Mouse (Mus musculus): ENCODE measurements around the gene Oxld1. TPM values are rescaled to one million over a fixed set of nuclear protein-coding genes. Genes with fewer than 3 reads are reported as not detected.

Gene Oxld1
- polyA plus RNA-seq (2012; rRNA removed), result 16.6 and 23.6 TPM in 2 replicates

DNA sequence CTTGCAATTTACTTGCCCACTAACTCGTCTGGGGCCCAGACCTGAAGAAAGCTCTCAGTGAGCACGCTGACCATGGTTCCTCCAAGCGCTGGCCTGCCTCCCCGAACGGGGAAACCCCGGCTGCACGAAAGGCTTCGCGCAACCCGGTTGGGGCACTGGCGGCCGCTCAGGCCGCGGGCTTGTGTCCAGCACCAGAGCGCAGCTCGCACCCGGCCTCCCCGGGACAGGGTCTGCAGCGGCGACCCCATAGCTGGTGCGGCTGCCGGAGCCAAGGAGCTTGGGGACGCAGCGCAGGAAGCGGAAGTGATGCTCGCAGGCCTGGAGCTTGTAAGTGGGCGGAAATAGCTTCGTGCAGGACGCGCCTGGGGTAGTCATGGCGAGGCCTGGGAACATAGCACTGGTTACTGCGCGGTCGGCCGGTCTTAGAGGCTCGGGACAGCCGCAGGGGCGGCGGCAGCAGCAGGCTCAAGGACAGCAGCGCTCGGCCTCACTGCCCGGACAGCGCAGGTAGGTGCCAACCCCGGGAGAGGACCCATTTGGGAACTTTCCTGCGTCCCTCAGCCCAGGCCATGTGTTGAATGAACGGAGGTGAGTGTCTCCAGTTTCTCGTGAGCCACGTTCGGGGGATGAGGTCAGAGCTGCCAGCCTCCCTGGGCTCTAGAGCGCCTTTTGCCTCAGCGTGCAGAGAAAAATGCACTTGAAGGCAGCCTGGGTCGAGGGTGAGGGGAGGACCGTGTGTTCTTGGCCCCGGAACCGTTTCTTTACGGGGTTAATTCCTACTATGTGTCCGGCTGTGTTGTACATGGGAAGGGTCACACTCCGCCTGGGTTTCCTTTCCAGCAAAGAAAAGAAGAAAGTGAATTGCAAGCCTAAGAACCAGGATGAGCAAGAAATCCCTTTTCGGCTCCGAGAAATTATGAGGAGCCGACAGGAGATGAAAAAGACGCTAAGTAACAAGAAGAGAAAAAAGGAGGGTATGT is at the start of gene Oxld1, which contains the start of gene Ccdc137:
Gene Oxld1 (minus strand): TSS at position 297 of the 980 bp plus-strand sequence.
Gene Ccdc137 (plus strand): TSS at position 344 of the 980 bp plus-strand sequence.
- 3% methylated on average over 62 of the region's 62 CpGs for WGBS
- peaks cover 13% of the 10 kb centered on the region for H3K36me3 ChIP-seq (ENCODE audit: control insufficient read depth, insufficient read depth, low read length)
- peak within 1 kb of the TSS; percentile 65 for H3K27ac ChIP-seq (ENCODE audit: insufficient read depth, low read depth, low read length)
- peak within 1 kb of the TSS; percentile 83 for H3K4me3 ChIP-seq (ENCODE audit: low read depth, low read length)
- no peak for TF ChIP-seq CTCF (IDR thresholded peaks at IDR 0.05; ENCODE audit: extremely low read depth, insufficient read length, insufficient replicate concordance, low read depth, low read length)
- TF ChIP-seq POLR2A (IDR thresholded peaks at IDR 0.05; ENCODE audit: low read depth, low read length), result peak; percentile 76
- H3K4me1 ChIP-seq (ENCODE audit: control insufficient read depth, insufficient read depth, insufficient read length, low read length), result peaks cover 7% of the 10 kb centered on the region; the same call in 1 of the 2 replicates
- H3K27me3 ChIP-seq (ENCODE audit: control insufficient read depth, insufficient read depth, low read length), result no peaks in the 10 kb centered on the region

GRCm38 (mm10) chr11:120506899-120507298 is 49.0 kb upstream of the Oxld1 start:
- no peak overlapping the region for H3K4me3 ChIP-seq (ENCODE audit: low read depth, low read length)
- H3K27me3 ChIP-seq (ENCODE audit: control insufficient read depth, insufficient read depth, low read length), result no peaks in the 10 kb centered on the region
- H3K36me3 ChIP-seq (ENCODE audit: control insufficient read depth, insufficient read depth, low read length), result no peaks in the 10 kb centered on the region
- peak overlapping the region; percentile 85 for H3K27ac ChIP-seq (ENCODE audit: insufficient read depth, low read depth, low read length)
- TF ChIP-seq CTCF (IDR thresholded peaks at IDR 0.05; ENCODE audit: extremely low read depth, insufficient read length, insufficient replicate concordance, low read depth, low read length) (peak; percentile 63; the same call in 1 of the 2 replicates), POLR2A (IDR thresholded peaks at IDR 0.05; ENCODE audit: low read depth, low read length) (no peak)
- 18% methylated on average over 4 of the region's 4 CpGs for WGBS
- H3K4me1 ChIP-seq (ENCODE audit: control insufficient read depth, insufficient read depth, insufficient read length, low read length), result peaks cover 25% of the 10 kb centered on the region

DNA sequence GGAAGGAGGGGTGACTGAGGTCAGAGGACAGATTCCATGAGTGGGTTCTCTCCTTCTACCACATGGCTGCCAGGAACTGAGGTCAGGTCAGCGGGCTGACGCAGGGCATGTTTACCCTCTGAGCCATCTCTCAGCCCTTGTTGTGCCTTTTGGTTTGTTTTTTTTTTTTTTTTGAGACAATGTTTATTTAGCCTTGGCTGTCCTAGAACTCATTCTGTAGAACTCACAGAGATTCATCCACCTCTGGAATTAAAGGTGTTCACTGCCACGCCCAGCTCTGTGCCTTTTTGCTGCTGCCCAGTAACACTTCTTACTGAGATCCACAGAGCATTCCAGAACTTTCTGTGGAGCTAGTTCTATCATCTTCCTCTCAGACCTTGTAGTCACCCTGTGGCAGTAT is 47.8 kb upstream of the Oxld1 start:
- Histone ChIP-seq H3K36me3 (ENCODE audit: control insufficient read depth, insufficient read depth, low read length) (no peaks in the 10 kb centered on the region), H3K27ac (ENCODE audit: insufficient read depth, low read depth, low read length) (no peak overlapping the region), H3K27me3 (ENCODE audit: control insufficient read depth, insufficient read depth, low read length) (no peaks in the 10 kb centered on the region), H3K4me3 (ENCODE audit: low read depth, low read length) (no peak overlapping the region), H3K4me1 (ENCODE audit: control insufficient read depth, insufficient read depth, insufficient read length, low read length) (peaks cover 27% of the 10 kb centered on the region)
- TF ChIP-seq POLR2A (IDR thresholded peaks at IDR 0.05; ENCODE audit: low read depth, low read length) (no peak), CTCF (IDR thresholded peaks at IDR 0.05; ENCODE audit: extremely low read depth, insufficient read length, insufficient replicate concordance, low read depth, low read length) (no peak)
- WGBS, result 66% methylated on average over 3 of the region's 3 CpGs

DNA sequence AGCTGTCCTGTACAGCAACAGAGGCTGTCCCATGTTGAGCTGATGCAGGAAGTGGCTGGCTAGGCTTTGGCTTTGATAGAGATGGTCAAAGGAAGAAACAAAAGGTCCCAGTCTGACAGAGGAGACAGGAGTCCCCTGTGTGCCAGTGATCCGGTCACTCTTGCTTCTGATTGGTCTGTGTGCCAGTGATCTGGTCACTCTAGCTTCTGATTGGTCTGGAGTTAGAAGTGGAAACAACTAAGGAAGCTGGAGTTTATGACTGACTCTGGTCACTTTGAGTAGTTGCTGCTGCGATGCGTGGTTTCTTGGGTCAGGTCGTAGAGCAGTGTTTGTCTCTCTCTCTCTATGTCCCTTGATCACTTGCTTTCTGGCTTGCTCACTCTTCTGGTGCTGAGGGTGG is 43.8 kb upstream of the Oxld1 start:
- WGBS, result 78% methylated on average over 4 of the region's 4 CpGs
- TF ChIP-seq CTCF (IDR thresholded peaks at IDR 0.05; ENCODE audit: extremely low read depth, insufficient read length, insufficient replicate concordance, low read depth, low read length), result no peak
- TF ChIP-seq POLR2A (IDR thresholded peaks at IDR 0.05; ENCODE audit: low read depth, low read length), result no peak
- peaks cover 27% of the 10 kb centered on the region for H3K36me3 ChIP-seq (ENCODE audit: control insufficient read depth, insufficient read depth, low read length)
- H3K4me1 ChIP-seq (ENCODE audit: control insufficient read depth, insufficient read depth, insufficient read length, low read length), result peaks cover 24% of the 10 kb centered on the region; the same call in 1 of the 2 replicates
- H3K27ac ChIP-seq (ENCODE audit: insufficient read depth, low read depth, low read length), result no peak overlapping the region
- no peak overlapping the region for H3K4me3 ChIP-seq (ENCODE audit: low read depth, low read length)
- no peaks in the 10 kb centered on the region for H3K27me3 ChIP-seq (ENCODE audit: control insufficient read depth, insufficient read depth, low read length)

DNA sequence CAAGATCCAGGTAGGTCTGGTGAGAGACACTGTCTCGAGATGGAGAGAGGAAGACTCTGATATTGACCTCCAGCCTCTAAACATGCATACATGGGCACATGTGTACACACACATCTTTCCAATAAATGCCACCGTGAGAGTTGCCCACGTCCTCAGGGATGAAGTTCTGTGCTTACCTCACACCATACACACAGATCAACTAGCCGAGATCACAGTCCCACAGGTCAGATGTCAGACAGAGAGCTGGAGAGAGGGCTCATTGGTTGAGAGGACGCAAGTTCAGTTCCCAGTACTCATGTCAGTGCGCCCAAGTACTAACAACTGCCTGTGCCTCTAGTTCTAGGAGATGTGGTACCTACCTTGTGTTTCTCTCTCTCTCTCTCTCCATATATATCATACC is 43.1 kb upstream of the Oxld1 start:
- H3K27me3 ChIP-seq (ENCODE audit: control insufficient read depth, insufficient read depth, low read length), result no peaks in the 10 kb centered on the region

GRCm38 (mm10) chr11:120500357-120500756 is 42.5 kb upstream of the Oxld1 start:
- Histone ChIP-seq H3K4me3 (ENCODE audit: low read depth, low read length) (no peak overlapping the region), H3K4me1 (ENCODE audit: control insufficient read depth, insufficient read depth, insufficient read length, low read length) (peaks cover 20% of the 10 kb centered on the region; the same call in 1 of the 2 replicates), H3K36me3 (ENCODE audit: control insufficient read depth, insufficient read depth, low read length) (peaks cover 39% of the 10 kb centered on the region), H3K27me3 (ENCODE audit: control insufficient read depth, insufficient read depth, low read length) (no peaks in the 10 kb centered on the region), H3K27ac (ENCODE audit: insufficient read depth, low read depth, low read length) (peak overlapping the region; percentile 57)
- 2% methylated on average over 3 of the region's 3 CpGs for whole genome bisulfite sequencing
- TF ChIP-seq POLR2A (IDR thresholded peaks at IDR 0.05; ENCODE audit: low read depth, low read length) (no peak), CTCF (IDR thresholded peaks at IDR 0.05; ENCODE audit: extremely low read depth, insufficient read length, insufficient replicate concordance, low read depth, low read length) (no peak)

More for the DNA sequence above, 43.1 kb upstream of the Oxld1 start:
- Histone ChIP-seq H3K36me3 (ENCODE audit: control insufficient read depth, insufficient read depth, low read length) (peaks cover 33% of the 10 kb centered on the region), H3K4me1 (ENCODE audit: control insufficient read depth, insufficient read depth, insufficient read length, low read length) (peaks cover 20% of the 10 kb centered on the region; the same call in 1 of the 2 replicates), H3K27ac (ENCODE audit: insufficient read depth, low read depth, low read length) (no peak overlapping the region), H3K4me3 (ENCODE audit: low read depth, low read length) (no peak overlapping the region)
- TF ChIP-seq POLR2A (IDR thresholded peaks at IDR 0.05; ENCODE audit: low read depth, low read length) (no peak), CTCF (IDR thresholded peaks at IDR 0.05; ENCODE audit: extremely low read depth, insufficient read length, insufficient replicate concordance, low read depth, low read length) (no peak)
- WGBS, result 26% methylated on average over 6 of the region's 6 CpGs

GRCm38 (mm10) chr11:120499894-120500293 is 42.0 kb upstream of the Oxld1 start:
- Histone ChIP-seq H3K4me1 (ENCODE audit: control insufficient read depth, insufficient read depth, insufficient read length, low read length) (peaks cover 20% of the 10 kb centered on the region; the same call in 1 of the 2 replicates), H3K36me3 (ENCODE audit: control insufficient read depth, insufficient read depth, low read length) (peaks cover 44% of the 10 kb centered on the region), H3K4me3 (ENCODE audit: low read depth, low read length) (no peak overlapping the region), H3K27me3 (ENCODE audit: control insufficient read depth, insufficient read depth, low read length) (no peaks in the 10 kb centered on the region), H3K27ac (ENCODE audit: insufficient read depth, low read depth, low read length) (peak overlapping the region; percentile 57)
- WGBS, result 36% methylated on average over 6 of the region's 6 CpGs
- TF ChIP-seq POLR2A (IDR thresholded peaks at IDR 0.05; ENCODE audit: low read depth, low read length), result no peak
- TF ChIP-seq CTCF (IDR thresholded peaks at IDR 0.05; ENCODE audit: extremely low read depth, insufficient read length, insufficient replicate concordance, low read depth, low read length), result no peak
